Comparison of ENCODE assay signal across 12 mouse cellular contexts in genomic region chr3:52906823-52907564, GRCm38 (mm10).
DNase-seq lines count a peak whose midpoint lies in the region; ATAC-seq and TF ChIP-seq lines count a peak whose summit lies in the region.
"Had no signal": no experiment of that assay in that cellular context is flagged by ENCODE, and none has a peak within 500 bp of the region (broad histone marks: within the 10 kb centered on the region; RNA-seq: fewer than 3 reads in every experiment).

No protein-coding gene starts in this region.

- no peaks in the 10 kb centered on the region for H3K4me1 ChIP-seq in heart, adult 2 months (ENCODE audit: control insufficient read depth, insufficient read depth, low read length)
- no peaks in the 10 kb centered on the region for H3K4me1 ChIP-seq in midbrain, embryonic 16.5 days (ENCODE audit: control insufficient read depth, insufficient read depth, low read length)
- H3K4me1 ChIP-seq: liver, embryonic 12.5 days; midbrain, embryonic 13.5 days had no signal

- no peak for DNase-seq in heart, adult 2 months
- no peak for DNase-seq in heart, adult 8-10 months (ENCODE audit: low spot score)
- peak; percentile 32 to 44 for DNase-seq in right cerebral cortex, postnatal 10 days (ENCODE audit: low spot score in 2 of 2)
- no peak for DNase-seq in right cerebral cortex, adult 2 months (ENCODE audit: low spot score in 2 of 2)
- DNase-seq in adipocyte (ENCODE audit: low spot score) = peak; percentile 30
- peak; percentile 54 for DNase-seq in thymus, postnatal 14 days
- no peak for DNase-seq in MN1 (ENCODE audit: low spot score)
- DNase-seq: kidney, adult 2 months; layer of hippocampus, postnatal 36 days had no signal

- no peak overlapping the region for H3K27ac ChIP-seq in heart, adult 2 months
- H3K27ac ChIP-seq in midbrain, embryonic 16.5 days (ENCODE audit: low read length) = no peak overlapping the region
- H3K27ac ChIP-seq: liver, embryonic 12.5 days; midbrain, embryonic 13.5 days had no signal

- WGBS in heart, adult 2 months = 58% methylated on average over 3 of the region's 3 CpGs
- WGBS in midbrain, embryonic 16.5 days = 89% methylated on average over 3 of the region's 3 CpGs

- H3K4me3 ChIP-seq in heart, adult 2 months = no peak overlapping the region
- no peak overlapping the region for H3K4me3 ChIP-seq in midbrain, embryonic 16.5 days (ENCODE audit: low read depth, low read length)
- H3K4me3 ChIP-seq: liver, embryonic 12.5 days; midbrain, embryonic 13.5 days had no signal

- intact Hi-C loops in heart, adult 2 months (cut with DNase I) = loop anchor here (5.0 kb wide), 1 partner anchor 70 kb away; no protein-coding TSS in a partner anchor

- TF ChIP-seq EP300 in heart, adult 2 months (IDR thresholded peaks at IDR 0.05; ENCODE audit: insufficient read depth, low read depth, low read length) = no peak

- ATAC-seq in midbrain, embryonic 16.5 days = no peak
- ATAC-seq: liver, embryonic 12.5 days; midbrain, embryonic 13.5 days had no signal

- no peak for TF ChIP-seq POLR2A in heart, adult 2 months (IDR thresholded peaks at IDR 0.05; ENCODE audit: insufficient read depth, low read depth, low read length)

- H3K27me3 ChIP-seq in heart, adult 2 months (ENCODE audit: control insufficient read depth, insufficient read depth, low read length) = no peaks in the 10 kb centered on the region; the same call in 1 of the 2 replicates
- H3K27me3 ChIP-seq in midbrain, embryonic 16.5 days (ENCODE audit: control insufficient read depth, insufficient read depth, low read depth, low read length) = no peaks in the 10 kb centered on the region
- H3K27me3 ChIP-seq: liver, embryonic 12.5 days; midbrain, embryonic 13.5 days had no signal

- peak; percentile 73 for TF ChIP-seq CTCF in heart, adult 2 months (IDR thresholded peaks at IDR 0.05)

- H3K36me3 ChIP-seq in heart, adult 2 months (ENCODE audit: control insufficient read depth, insufficient read depth, low read length) = no peaks in the 10 kb centered on the region
- H3K36me3 ChIP-seq in midbrain, embryonic 16.5 days (ENCODE audit: control insufficient read depth, insufficient read depth, low read length) = no peaks in the 10 kb centered on the region
- H3K36me3 ChIP-seq: liver, embryonic 12.5 days; midbrain, embryonic 13.5 days had no signal

- H3K9me3 ChIP-seq in midbrain, embryonic 16.5 days (replicated peaks; ENCODE audit: control insufficient read depth, low read length, poor library complexity, severe bottlenecking) = 0 out of 2 replicates have a peak, but pooled peaks cover 4% of the 10 kb centered on the region
- H3K9me3 ChIP-seq: liver, embryonic 12.5 days had no signal

- no peak overlapping the region for H3K9ac ChIP-seq in heart, adult 2 months (ENCODE audit: low read depth, low read length)
- H3K9ac ChIP-seq in midbrain, embryonic 16.5 days (ENCODE audit: low read depth, low read length) = no peak overlapping the region
- H3K9ac ChIP-seq: liver, embryonic 12.5 days; midbrain, embryonic 13.5 days had no signal

- no peak overlapping the region for H3K4me2 ChIP-seq in midbrain, embryonic 16.5 days (ENCODE audit: low read length)
- H3K4me2 ChIP-seq: liver, embryonic 12.5 days; midbrain, embryonic 13.5 days had no signal

- no peaks in the 10 kb centered on the region for H3K79me2 ChIP-seq in heart, adult 2 months (replicated peaks; ENCODE audit: control insufficient read depth, insufficient read depth, low read length)

Comparison
In these comparisons a context has a peak if more than half of its experiments do, and no peak if none do; other contexts are left out.
1. DNase-seq: peak in right cerebral cortex, postnatal 10 days (2 of 2), adipocyte (single experiment) and thymus, postnatal 14 days (single experiment); none in heart, adult 2 months (0 of 2), heart, adult 8-10 months (single experiment), right cerebral cortex, adult 2 months (0 of 2) and MN1 (single experiment).